Mouse (Mus musculus) hindbrain, embryonic 11.5 days (tissue): ENCODE data around the gene Mgat1. TPM values are rescaled to one million over a fixed set of nuclear protein-coding genes. Genes with fewer than 3 reads are reported as not detected.
A peak's percentile ranks its signal among the peaks of the same experiment; 100 is the strongest.

ENCODE experiments used
- ATAC-seq: fragments of 200-750 bp; cut with Nextera tagmentation; 2 replicates; pipeline ENCODE4 v1.8.0; 2017; ENCODE audit warnings: mild to moderate bottlenecking, moderate TSS enrichment, moderate library complexity; ENCODE audit not compliant: low FRiP score
- DNase-seq: peaks from one replicate; pipeline ENCODE4 v3.0.0-alpha.2; 2015; ENCODE audit warnings: low spot score
- H3K27ac ChIP-seq: fragments of 300-500 bp; sonication (generic); 2 replicates; pipeline ENCODE4 v1.5.1; 2014; ENCODE audit warnings: mild to moderate bottlenecking, low read depth, low read length
- H3K27me3 ChIP-seq: fragments of 300-500 bp; sonication (generic); 2 replicates; pipeline ENCODE4 v1.6.1; 2014; ENCODE audit warnings: mild to moderate bottlenecking, low read length, moderate library complexity, mixed read lengths; ENCODE audit not compliant: control insufficient read depth, insufficient read depth
- H3K36me3 ChIP-seq: fragments of 300-500 bp; sonication (generic); 2 replicates; pipeline ENCODE4 v1.6.1; 2014; ENCODE audit warnings: mild to moderate bottlenecking, low read length, moderate library complexity, mixed read lengths; ENCODE audit not compliant: control insufficient read depth, insufficient read depth
- H3K4me1 ChIP-seq: fragments of 300-500 bp; sonication (generic); replicated peaks from 2 replicates; pipeline ENCODE4 v1.6.1; 2014; ENCODE audit warnings: low read length, mixed read lengths; ENCODE audit not compliant: control insufficient read depth, insufficient read depth
- H3K4me2 ChIP-seq: fragments of 300-500 bp; sonication (generic); replicated peaks from 2 replicates; pipeline ENCODE4 v1.6.1; 2014; ENCODE audit warnings: mild to moderate bottlenecking, low read depth, low read length
- H3K4me3 ChIP-seq: fragments of 300-500 bp; sonication (generic); 2 replicates; pipeline ENCODE4 v1.5.1; 2014; ENCODE audit warnings: low read depth, low read length
- H3K9ac ChIP-seq: fragments of 300-500 bp; sonication (generic); 2 replicates; pipeline ENCODE4 v1.6.1; 2014; ENCODE audit warnings: low read depth, low read length
- H3K9me3 ChIP-seq: fragments of 300-500 bp; sonication (generic); 2 replicates; pipeline ENCODE4 v1.6.1; 2016; ENCODE audit warnings: low read length; ENCODE audit not compliant: control insufficient read depth
- WGBS: fragments of 180-500 bp; shearing (Covaris S2); extraction: QIAGEN DNeasy Blood & Tissue Kit; methylation state at CpG from one replicate; pipeline ENCODE4 v1.1.7; 2014; 5-methylcytosine and 5-hydroxymethylcytosine counted together
- polyA plus RNA-seq: library from polyadenylated mRNA; unstranded; fragments of >200 nt; fragmentation: Nextera tagmentation; extraction: Ambion mirVana; gene quantifications from 2 replicates; pipeline ENCODE4 v1.2.1, GENCODE M21; 2014

The Mgat1 gene
- polyA plus RNA-seq, 1 experiment from 2014 or later, result 28.7 TPM

DNA sequence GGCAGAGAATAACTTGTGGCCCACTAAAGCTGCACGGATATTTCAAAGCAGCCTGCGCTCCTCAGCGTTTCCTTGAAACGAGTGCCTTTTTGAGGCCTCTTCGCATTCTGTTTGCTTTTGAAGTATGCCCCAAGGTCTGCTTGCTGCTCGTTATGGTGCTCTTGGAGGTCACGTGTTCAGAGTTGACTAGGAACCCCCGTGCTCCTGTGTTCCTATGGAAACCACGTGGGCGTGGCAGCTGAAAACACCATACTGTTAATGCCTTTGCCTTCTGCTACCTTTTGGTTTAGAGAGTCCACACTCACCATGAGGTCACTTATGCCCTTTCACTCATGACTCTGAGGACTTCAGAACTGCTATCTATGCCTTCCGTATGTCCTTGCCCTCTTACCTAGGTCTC, 20.6 kb downstream of the Mgat1 start:
- Histone ChIP-seq H3K27ac (no peak overlapping the region), H3K4me1 (no peaks in the 10 kb centered on the region; the same call in 1 of the 2 replicates), H3K4me3 (no peak overlapping the region), H3K4me2 (no peak overlapping the region), H3K9ac (no peak overlapping the region), H3K27me3 (no peaks in the 10 kb centered on the region), H3K36me3 (0 out of 2 replicates have a peak, but pooled peaks cover 2% of the 10 kb centered on the region), H3K9me3 (no peaks in the 10 kb centered on the region)
- ATAC-seq, result no peak
- DNase-seq, result no peak
- WGBS, result 85% methylated on average over 11 of the region's 11 CpGs

DNA sequence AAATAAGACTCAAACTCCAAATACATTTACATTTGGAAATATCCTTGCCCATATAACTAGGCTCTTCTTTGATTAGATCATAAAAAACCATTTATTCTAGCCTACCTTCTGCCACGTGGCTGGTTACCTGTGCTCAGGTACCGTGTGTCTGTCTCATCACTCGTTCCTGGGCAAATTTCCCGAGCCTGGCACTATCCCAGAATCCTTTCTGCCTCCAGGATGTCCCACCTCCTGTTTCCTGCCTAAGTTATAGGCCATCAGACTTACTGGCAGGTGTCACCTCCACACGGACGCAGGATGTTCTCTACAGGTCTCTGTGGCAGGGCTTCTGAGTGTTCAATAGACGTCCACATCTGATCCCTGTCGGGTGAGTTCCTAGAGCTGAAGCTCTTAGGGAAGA, 21.1 kb downstream of the Mgat1 start:
- 86% methylated on average over 8 of the region's 8 CpGs for WGBS
- no peak for DNase-seq

DNA sequence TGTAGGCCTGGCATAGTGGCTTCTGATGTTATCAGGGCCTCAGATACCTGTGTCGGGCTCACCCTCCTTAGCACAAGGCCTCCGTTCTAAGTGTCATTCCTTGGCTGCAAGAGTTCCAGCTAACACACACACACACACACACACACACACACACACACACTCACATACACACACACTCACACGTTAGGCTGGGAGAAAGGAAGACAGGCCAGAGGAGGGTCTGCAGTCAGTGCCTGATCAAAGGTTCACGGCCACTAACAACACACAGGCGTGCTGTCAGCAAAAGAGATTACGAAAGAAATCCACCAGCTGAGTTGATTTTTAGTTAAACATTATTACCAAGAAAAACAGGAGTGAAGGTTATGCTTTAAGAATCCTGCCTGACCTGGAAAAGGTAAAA, 22.7 kb downstream of the Mgat1 start:
- Histone ChIP-seq H3K4me2 (no peak overlapping the region), H3K4me3 (no peak overlapping the region), H3K27ac (no peak overlapping the region), H3K27me3 (no peaks in the 10 kb centered on the region), H3K36me3 (0 out of 2 replicates have a peak, but pooled peaks cover 2% of the 10 kb centered on the region), H3K4me1 (no peaks in the 10 kb centered on the region; the same call in 1 of the 2 replicates), H3K9ac (no peak overlapping the region), H3K9me3 (no peaks in the 10 kb centered on the region)
- DNase-seq (no peak), ATAC-seq (no peak)
- WGBS, result 87% methylated on average over 6 of the region's 6 CpGs

More for the DNA sequence above, 21.1 kb downstream of the Mgat1 start:
- no peak overlapping the region for H3K9ac ChIP-seq
- H3K4me2 ChIP-seq, result no peak overlapping the region
- H3K36me3 ChIP-seq, result 0 out of 2 replicates have a peak, but pooled peaks cover 2% of the 10 kb centered on the region
- ATAC-seq, result no peak
- no peaks in the 10 kb centered on the region; the same call in 1 of the 2 replicates for H3K4me1 ChIP-seq
- no peak overlapping the region for H3K4me3 ChIP-seq
- H3K27me3 ChIP-seq, result no peaks in the 10 kb centered on the region
- no peak overlapping the region for H3K27ac ChIP-seq
- no peaks in the 10 kb centered on the region for H3K9me3 ChIP-seq

DNA sequence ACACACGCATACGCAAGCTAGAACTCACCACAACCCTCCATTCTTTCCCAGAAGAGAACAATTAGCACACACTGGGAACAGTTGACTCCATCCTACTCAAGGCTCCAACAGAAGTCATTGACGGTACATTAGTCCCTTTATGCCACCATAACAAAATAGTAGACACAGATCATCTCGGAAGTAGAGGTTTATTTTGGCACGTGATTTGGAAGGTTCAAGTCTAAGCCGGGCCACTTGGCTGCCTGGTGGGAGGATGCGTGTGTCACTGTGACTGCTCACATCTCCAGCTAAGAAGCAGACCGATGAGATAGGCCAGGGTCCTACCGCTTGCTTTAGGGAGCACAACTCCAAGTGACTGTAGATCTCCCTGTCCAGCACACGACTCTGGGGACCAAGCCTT, 23.3 kb downstream of the Mgat1 start:
- Histone ChIP-seq H3K9me3 (no peaks in the 10 kb centered on the region), H3K9ac (no peak overlapping the region), H3K4me3 (no peak overlapping the region), H3K27me3 (no peaks in the 10 kb centered on the region), H3K4me1 (no peaks in the 10 kb centered on the region; the same call in 1 of the 2 replicates), H3K4me2 (no peak overlapping the region), H3K27ac (no peak overlapping the region), H3K36me3 (no peaks in the 10 kb centered on the region)
- DNase-seq (no peak), ATAC-seq (no peak)
- WGBS, result 90% methylated on average over 10 of the region's 10 CpGs

DNA sequence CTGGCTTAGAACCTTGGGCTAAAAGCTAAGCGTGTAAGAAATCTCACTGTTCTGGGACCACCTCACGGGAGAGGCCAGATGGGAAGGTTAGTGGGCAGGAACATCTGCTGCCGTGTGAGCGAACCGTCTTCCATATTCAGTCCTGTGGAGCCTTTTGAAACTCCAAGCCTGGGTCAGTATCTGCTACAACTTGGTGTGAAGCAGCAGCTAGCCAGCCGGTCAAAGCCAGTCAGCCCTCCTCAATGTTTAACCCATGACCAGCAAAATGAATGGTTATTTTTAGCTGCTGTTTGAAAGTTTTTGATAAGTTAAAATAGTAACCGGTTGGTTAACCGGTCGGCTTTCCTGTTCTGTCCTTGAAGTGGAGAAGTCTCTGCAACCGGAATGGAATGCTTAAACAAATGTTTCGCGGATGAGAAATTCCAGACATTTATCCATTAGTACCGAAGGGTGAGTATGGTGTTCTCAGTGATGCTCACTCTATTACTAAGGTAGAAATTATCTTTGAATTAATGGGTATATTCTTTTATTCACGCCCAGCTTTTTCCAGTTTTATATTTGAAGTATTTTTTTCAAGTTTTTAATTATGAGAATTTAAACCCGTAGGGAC, 24.1 kb downstream of the Mgat1 start:
- no peaks in the 10 kb centered on the region for H3K9me3 ChIP-seq
- H3K27ac ChIP-seq, result no peak overlapping the region
- H3K36me3 ChIP-seq, result no peaks in the 10 kb centered on the region
- ATAC-seq, result no peak
- no peak overlapping the region for H3K4me2 ChIP-seq
- H3K9ac ChIP-seq, result no peak overlapping the region
- no peak for DNase-seq
- WGBS, result 87% methylated on average over 15 of the region's 15 CpGs
- no peaks in the 10 kb centered on the region; the same call in 1 of the 2 replicates for H3K4me1 ChIP-seq
- no peaks in the 10 kb centered on the region for H3K27me3 ChIP-seq
- H3K4me3 ChIP-seq, result no peak overlapping the region

DNA sequence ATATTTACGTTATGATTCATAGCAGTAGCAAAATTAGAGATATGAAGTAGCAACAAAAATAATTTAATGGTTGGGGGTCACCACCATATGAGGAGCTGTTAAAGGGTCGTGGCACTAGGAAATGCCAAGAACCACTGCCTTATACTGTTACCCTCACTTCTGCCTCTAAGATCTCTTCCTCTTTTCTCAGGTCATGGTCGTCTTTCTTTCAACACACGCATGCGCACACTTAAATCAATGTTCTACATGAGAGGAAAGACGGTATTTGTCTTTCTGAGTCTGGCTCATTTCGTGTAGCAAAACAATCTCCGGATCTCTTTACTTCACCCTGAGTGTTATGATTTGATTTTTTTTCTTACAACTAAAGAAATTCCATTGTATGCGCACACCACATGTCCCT, 25.8 kb downstream of the Mgat1 start:
- Histone ChIP-seq H3K4me1 (no peaks in the 10 kb centered on the region), H3K4me3 (no peak overlapping the region), H3K9ac (no peak overlapping the region), H3K4me2 (no peak overlapping the region), H3K27me3 (no peaks in the 10 kb centered on the region), H3K36me3 (no peaks in the 10 kb centered on the region), H3K27ac (no peak overlapping the region), H3K9me3 (no peaks in the 10 kb centered on the region)
- WGBS, result 93% methylated on average over 9 of the region's 9 CpGs
- DNase-seq (no peak), ATAC-seq (no peak)

DNA sequence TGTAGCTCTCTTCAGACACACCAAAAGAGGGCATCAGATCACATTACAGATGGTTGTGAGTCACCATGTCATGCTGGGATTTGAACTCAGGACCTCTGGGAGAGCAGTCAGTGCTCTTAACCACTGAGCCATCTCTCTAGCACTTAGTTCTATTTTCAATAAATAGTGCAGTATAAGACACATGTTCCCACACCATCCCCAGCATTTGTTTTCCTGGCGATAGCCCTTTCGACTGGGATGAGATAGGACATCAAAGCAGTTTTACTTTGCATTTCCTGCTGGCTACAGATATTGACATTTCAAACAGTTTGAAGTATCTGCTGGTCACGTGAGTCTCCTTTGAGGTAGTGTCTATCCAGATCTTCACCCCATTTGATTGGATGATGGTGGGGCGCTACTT, 26.4 kb downstream of the Mgat1 start:
- Histone ChIP-seq H3K27ac (no peak overlapping the region), H3K36me3 (no peaks in the 10 kb centered on the region), H3K4me1 (no peaks in the 10 kb centered on the region), H3K9ac (no peak overlapping the region), H3K27me3 (no peaks in the 10 kb centered on the region), H3K9me3 (no peaks in the 10 kb centered on the region), H3K4me2 (no peak overlapping the region), H3K4me3 (no peak overlapping the region)
- ATAC-seq (no peak), DNase-seq (no peak)
- 92% methylated on average over 4 of the region's 4 CpGs for WGBS

DNA sequence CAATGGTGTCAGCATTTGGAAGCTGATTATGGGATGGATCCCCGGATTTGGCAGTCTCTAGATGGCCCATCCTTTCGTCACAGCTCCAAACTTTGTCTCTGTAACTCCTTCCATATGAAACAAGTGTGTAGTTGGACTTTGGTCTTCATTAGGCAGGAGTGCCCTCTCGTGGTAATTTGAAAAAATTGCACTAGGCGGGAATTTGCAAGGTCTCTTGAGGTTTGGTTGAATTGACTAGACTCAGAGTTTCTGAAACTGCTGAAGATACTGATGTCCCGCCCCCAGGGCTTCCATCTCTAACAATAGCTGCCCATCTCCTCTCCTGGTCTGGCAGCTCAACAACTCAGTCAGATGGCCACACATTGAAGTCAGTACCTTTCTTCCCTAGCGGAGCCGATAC, 27.3 kb downstream of the Mgat1 start:
- no peak overlapping the region for H3K27ac ChIP-seq
- H3K4me2 ChIP-seq, result no peak overlapping the region
- ATAC-seq (peak; percentile 55), DNase-seq (peak; percentile 72)
- no peaks in the 10 kb centered on the region for H3K27me3 ChIP-seq
- H3K9ac ChIP-seq, result no peak overlapping the region
- no peaks in the 10 kb centered on the region for H3K9me3 ChIP-seq
- H3K4me1 ChIP-seq, result no peaks in the 10 kb centered on the region
- WGBS, result 30% methylated on average over 7 of the region's 7 CpGs
- no peaks in the 10 kb centered on the region for H3K36me3 ChIP-seq
- no peak overlapping the region for H3K4me3 ChIP-seq

DNA sequence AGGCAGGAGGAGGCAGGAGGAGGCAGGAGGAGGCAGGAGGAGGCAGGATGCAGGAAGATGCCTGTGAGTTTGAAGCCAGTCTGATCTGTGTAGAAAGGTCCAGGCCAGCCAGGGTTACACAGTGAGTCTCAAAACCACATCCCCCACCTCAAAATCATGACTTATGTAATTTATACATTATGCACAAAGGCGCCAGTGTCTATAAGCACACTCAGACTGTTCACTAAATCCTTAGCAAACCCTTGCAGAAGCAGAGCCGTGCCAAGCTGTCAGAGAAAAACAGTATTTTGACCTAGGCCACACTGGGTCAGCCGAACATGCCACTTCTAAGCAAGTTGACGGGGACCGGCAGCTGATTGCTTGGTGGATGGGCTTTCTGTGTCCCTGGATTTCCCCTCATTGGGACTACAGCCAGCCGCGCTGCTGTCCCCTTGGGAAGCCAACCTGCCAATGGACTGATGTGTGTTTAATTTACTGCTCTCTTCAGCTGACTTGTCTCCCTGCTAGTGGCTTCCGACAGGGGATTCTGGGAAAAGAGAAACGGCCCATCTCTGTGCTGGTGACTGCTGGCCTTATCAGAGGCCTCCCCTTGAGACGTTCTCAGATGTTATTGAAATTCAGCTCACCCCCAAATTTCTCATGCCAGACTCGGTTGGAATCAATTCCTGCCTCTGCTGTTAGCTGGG, 30.0 kb downstream of the Mgat1 start:
- peak; percentile 51 for ATAC-seq
- WGBS, result 66% methylated on average over 11 of the region's 11 CpGs
- Histone ChIP-seq H3K4me2 (no peak overlapping the region), H3K36me3 (no peaks in the 10 kb centered on the region), H3K9ac (no peak overlapping the region), H3K4me3 (no peak overlapping the region), H3K27me3 (no peaks in the 10 kb centered on the region), H3K27ac (no peak overlapping the region), H3K4me1 (no peaks in the 10 kb centered on the region), H3K9me3 (no peaks in the 10 kb centered on the region)
- DNase-seq, result peak; percentile 22
